Mouse (Mus musculus): ENCODE results near the gene 1700056E22Rik. TPM values are rescaled to one million over a fixed set of nuclear protein-coding genes. Genes with fewer than 3 reads are reported as not detected.

Gene 1700056E22Rik
- polyA plus RNA-seq, 1 experiment from 2014 or later, result 0.52 TPM

- Histone ChIP-seq H3K27ac (replicated peaks; ENCODE audit: low read depth, low read length) (no peak overlapping the region), H3K36me3 (ENCODE audit: control insufficient read depth, insufficient read depth, low read length) (no peaks in the 10 kb centered on the region), H3K27me3 (ENCODE audit: control insufficient read depth, insufficient read depth, low read length) (no peaks in the 10 kb centered on the region), H3K9me3 (ENCODE audit: control insufficient read depth, low read length) (no peaks in the 10 kb centered on the region), H3K4me1 (ENCODE audit: control insufficient read depth, insufficient read depth, low read length) (no peaks in the 10 kb centered on the region; the same call in 1 of the 2 replicates), H3K4me2 (ENCODE audit: low read depth, severe bottlenecking) (peak overlapping the region; percentile 77), H3K4me3 (ENCODE audit: low read depth, low read length) (peak overlapping the region; percentile 45; the same call in 1 of the 2 replicates), H3K9ac (ENCODE audit: low read length) (0 out of 2 replicates have a peak overlapping the region, but pooled peaks have one; percentile 12)
- WGBS, result 18% methylated on average over 12 of the region's 12 CpGs
- ATAC-seq (ENCODE audit: insufficient number of reproducible peaks, low FRiP score, low TSS enrichment, low read depth) (no peak), DNase-seq (ENCODE audit: low spot score) (no peak)
Observed at GRCm38 (mm10) chr1:184035346-184035903, 1.3 kb upstream of the 1700056E22Rik start.

- Histone ChIP-seq H3K4me3 (ENCODE audit: low read depth, low read length) (peak overlapping the region; percentile 45), H3K27ac (replicated peaks; ENCODE audit: low read depth, low read length) (0 out of 2 replicates have a peak overlapping the region, but pooled peaks have one; percentile 8), H3K9ac (ENCODE audit: low read length) (0 out of 2 replicates have a peak overlapping the region, but pooled peaks have one; percentile 37), H3K27me3 (ENCODE audit: control insufficient read depth, insufficient read depth, low read length) (no peaks in the 10 kb centered on the region), H3K4me1 (ENCODE audit: control insufficient read depth, insufficient read depth, low read length) (no peaks in the 10 kb centered on the region; the same call in 1 of the 2 replicates), H3K9me3 (ENCODE audit: control insufficient read depth, low read length) (no peaks in the 10 kb centered on the region), H3K4me2 (ENCODE audit: low read depth, severe bottlenecking) (peak overlapping the region; percentile 77), H3K36me3 (ENCODE audit: control insufficient read depth, insufficient read depth, low read length) (no peaks in the 10 kb centered on the region)
- DNase-seq (ENCODE audit: low spot score) (peak; percentile 55), ATAC-seq (ENCODE audit: insufficient number of reproducible peaks, low FRiP score, low TSS enrichment, low read depth) (no peak)
- under 1% methylated on average over 12 of the region's 12 CpGs for WGBS
Observed at GRCm38 (mm10) chr1:184034741-184035181, 660 bp upstream of the 1700056E22Rik start.

GRCm38 (mm10) chr1:184033390-184034010 lies 601 bp downstream of the 1700056E22Rik start:
- H3K36me3 ChIP-seq (ENCODE audit: control insufficient read depth, insufficient read depth, low read length), result no peaks in the 10 kb centered on the region
- H3K4me3 ChIP-seq (ENCODE audit: low read depth, low read length), result peak overlapping the region; percentile 75
- H3K27ac ChIP-seq (replicated peaks; ENCODE audit: low read depth, low read length), result peak overlapping the region; percentile 89
- no peaks in the 10 kb centered on the region for H3K27me3 ChIP-seq (ENCODE audit: control insufficient read depth, insufficient read depth, low read length)
- no peaks in the 10 kb centered on the region for H3K9me3 ChIP-seq (ENCODE audit: control insufficient read depth, low read length)
- peak overlapping the region; percentile 83 for H3K4me2 ChIP-seq (ENCODE audit: low read depth, severe bottlenecking)
- peak overlapping the region; percentile 89 for H3K9ac ChIP-seq (ENCODE audit: low read length)
- ATAC-seq (ENCODE audit: insufficient number of reproducible peaks, low FRiP score, low TSS enrichment, low read depth) (peak; percentile 78), DNase-seq (ENCODE audit: low spot score) (no peak)
- under 1% methylated on average over 63 of the region's 63 CpGs for WGBS
- no peaks in the 10 kb centered on the region; the same call in 1 of the 2 replicates for H3K4me1 ChIP-seq (ENCODE audit: control insufficient read depth, insufficient read depth, low read length)

- peak overlapping the region; percentile 83 for H3K4me2 ChIP-seq (ENCODE audit: low read depth, severe bottlenecking)
- H3K9me3 ChIP-seq (ENCODE audit: control insufficient read depth, low read length), result no peaks in the 10 kb centered on the region
- ATAC-seq (ENCODE audit: insufficient number of reproducible peaks, low FRiP score, low TSS enrichment, low read depth) (no peak), DNase-seq (ENCODE audit: low spot score) (no peak)
- no peaks in the 10 kb centered on the region for H3K36me3 ChIP-seq (ENCODE audit: control insufficient read depth, insufficient read depth, low read length)
- H3K4me1 ChIP-seq (ENCODE audit: control insufficient read depth, insufficient read depth, low read length), result no peaks in the 10 kb centered on the region; the same call in 1 of the 2 replicates
- peak overlapping the region; percentile 89 for H3K9ac ChIP-seq (ENCODE audit: low read length)
- H3K4me3 ChIP-seq (ENCODE audit: low read depth, low read length), result peak overlapping the region; percentile 75
- H3K27ac ChIP-seq (replicated peaks; ENCODE audit: low read depth, low read length), result peak overlapping the region; percentile 89; the same call in 1 of the 2 replicates
- H3K27me3 ChIP-seq (ENCODE audit: control insufficient read depth, insufficient read depth, low read length), result no peaks in the 10 kb centered on the region
- 18% methylated on average over 19 of the region's 19 CpGs for WGBS
Observed at GRCm38 (mm10) chr1:184032682-184033389, 1.3 kb downstream of the 1700056E22Rik start.

- no peak for DNase-seq (ENCODE audit: low spot score)
- H3K4me3 ChIP-seq (ENCODE audit: low read depth, low read length), result no peak overlapping the region
- WGBS, result 89% methylated on average over 8 of the region's 8 CpGs
- H3K27me3 ChIP-seq (ENCODE audit: control insufficient read depth, insufficient read depth, low read length), result no peaks in the 10 kb centered on the region
- ATAC-seq (ENCODE audit: insufficient number of reproducible peaks, low FRiP score, low TSS enrichment, low read depth), result no peak
- no peak overlapping the region for H3K27ac ChIP-seq (replicated peaks; ENCODE audit: low read depth, low read length)
- no peaks in the 10 kb centered on the region for H3K36me3 ChIP-seq (ENCODE audit: control insufficient read depth, insufficient read depth, low read length)
- no peaks in the 10 kb centered on the region for H3K4me1 ChIP-seq (ENCODE audit: control insufficient read depth, insufficient read depth, low read length)
- H3K9ac ChIP-seq (ENCODE audit: low read length), result no peak overlapping the region
- no peaks in the 10 kb centered on the region for H3K9me3 ChIP-seq (ENCODE audit: control insufficient read depth, low read length)
- H3K4me2 ChIP-seq (ENCODE audit: low read depth, severe bottlenecking), result no peak overlapping the region
Observed at GRCm38 (mm10) chr1:184030070-184030802, 3.9 kb downstream of the 1700056E22Rik start.

- DNase-seq (ENCODE audit: low spot score), result no peak
- Histone ChIP-seq H3K27ac (replicated peaks; ENCODE audit: low read depth, low read length) (no peak overlapping the region), H3K4me2 (ENCODE audit: low read depth, severe bottlenecking) (no peak overlapping the region), H3K9ac (ENCODE audit: low read length) (no peak overlapping the region), H3K4me3 (ENCODE audit: low read depth, low read length) (no peak overlapping the region), H3K4me1 (ENCODE audit: control insufficient read depth, insufficient read depth, low read length) (no peaks in the 10 kb centered on the region), H3K9me3 (ENCODE audit: control insufficient read depth, low read length) (no peaks in the 10 kb centered on the region), H3K27me3 (ENCODE audit: control insufficient read depth, insufficient read depth, low read length) (no peaks in the 10 kb centered on the region), H3K36me3 (ENCODE audit: control insufficient read depth, insufficient read depth, low read length) (no peaks in the 10 kb centered on the region)
- no peak for ATAC-seq (ENCODE audit: insufficient number of reproducible peaks, low FRiP score, low TSS enrichment, low read depth)
- WGBS, result 82% methylated on average over 3 of the region's 3 CpGs
Observed at GRCm38 (mm10) chr1:184027039-184027438, 7.1 kb downstream of the 1700056E22Rik start.

GRCm38 (mm10) chr1:184025079-184025478 lies 9.0 kb downstream of the 1700056E22Rik start:
- DNase-seq (ENCODE audit: low spot score), result no peak
- no peak overlapping the region for H3K4me2 ChIP-seq (ENCODE audit: low read depth, severe bottlenecking)
- no peak overlapping the region for H3K27ac ChIP-seq (replicated peaks; ENCODE audit: low read depth, low read length)
- H3K36me3 ChIP-seq (ENCODE audit: control insufficient read depth, insufficient read depth, low read length), result no peaks in the 10 kb centered on the region
- H3K9me3 ChIP-seq (ENCODE audit: control insufficient read depth, low read length), result no peaks in the 10 kb centered on the region
- H3K27me3 ChIP-seq (ENCODE audit: control insufficient read depth, insufficient read depth, low read length), result no peaks in the 10 kb centered on the region
- H3K4me3 ChIP-seq (ENCODE audit: low read depth, low read length), result no peak overlapping the region
- no peak for ATAC-seq (ENCODE audit: insufficient number of reproducible peaks, low FRiP score, low TSS enrichment, low read depth)
- H3K9ac ChIP-seq (ENCODE audit: low read length), result no peak overlapping the region
- H3K4me1 ChIP-seq (ENCODE audit: control insufficient read depth, insufficient read depth, low read length), result no peaks in the 10 kb centered on the region
- WGBS, result 96% methylated on average over 5 of the region's 5 CpGs

- 100% methylated on average over 2 of the region's 2 CpGs for WGBS
- Histone ChIP-seq H3K27me3 (ENCODE audit: control insufficient read depth, insufficient read depth, low read length) (no peaks in the 10 kb centered on the region), H3K36me3 (ENCODE audit: control insufficient read depth, insufficient read depth, low read length) (no peaks in the 10 kb centered on the region)
Observed at GRCm38 (mm10) chr1:184024631-184025030, 9.5 kb downstream of the 1700056E22Rik start.

More at GRCm38 (mm10) chr1:184024631-184025030, 9.5 kb downstream of the 1700056E22Rik start:
- Histone ChIP-seq H3K4me3 (ENCODE audit: low read depth, low read length) (no peak overlapping the region), H3K4me2 (ENCODE audit: low read depth, severe bottlenecking) (no peak overlapping the region), H3K27ac (replicated peaks; ENCODE audit: low read depth, low read length) (no peak overlapping the region), H3K9ac (ENCODE audit: low read length) (no peak overlapping the region), H3K4me1 (ENCODE audit: control insufficient read depth, insufficient read depth, low read length) (no peaks in the 10 kb centered on the region), H3K9me3 (ENCODE audit: control insufficient read depth, low read length) (no peaks in the 10 kb centered on the region)
- ATAC-seq (ENCODE audit: insufficient number of reproducible peaks, low FRiP score, low TSS enrichment, low read depth), result no peak
- no peak for DNase-seq (ENCODE audit: low spot score)
